Mouse (Mus musculus): ENCODE results near the gene Ube2l6. TPM values are rescaled to one million over a fixed set of nuclear protein-coding genes. Genes with fewer than 3 reads are reported as not detected.

Ube2l6 gene
- polyA plus RNA-seq, 1 experiment from 2014 or later = 28.6 TPM

- 54% methylated on average over 3 of the region's 3 CpGs for WGBS
- TF ChIP-seq CTCF (IDR thresholded peaks at IDR 0.05; ENCODE audit: low read depth) = no peak
- TF ChIP-seq EP300 (optimal IDR thresholded peaks at IDR 0.05) = no peak
Observed at GRCm38 (mm10) chr2:84819861-84820260, 21.2 kb downstream of the Ube2l6 start.

DNA sequence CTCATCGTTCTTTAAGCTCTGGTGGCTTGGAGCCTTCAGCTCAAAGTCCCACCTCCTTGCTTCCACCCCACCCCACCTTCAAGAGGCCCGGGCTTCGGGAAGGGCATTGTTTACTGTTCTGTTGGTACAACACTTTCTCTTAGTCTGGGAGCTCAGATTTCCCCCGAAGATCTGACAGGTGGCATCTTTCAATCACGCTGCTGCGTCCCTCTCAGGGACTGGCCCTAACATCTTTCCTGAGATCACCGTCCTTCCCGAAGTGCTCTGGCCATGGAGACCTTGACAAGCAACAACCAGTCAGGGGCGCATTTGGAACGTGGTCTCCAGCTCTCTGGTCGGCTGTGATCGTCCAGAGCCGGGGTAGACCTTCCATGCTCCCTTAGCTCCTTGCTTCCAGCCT, 23.9 kb downstream of the Ube2l6 start, which contains the start of gene Smtnl1:
Gene Smtnl1 (minus strand): TSS at position 101 of the 400 bp plus-strand sequence.
- DNase-seq (ENCODE audit: low spot score) (no peak), ATAC-seq (ENCODE audit: low FRiP score, low TSS enrichment) (no peak)
- no peaks in the 10 kb centered on the region for H3K36me3 ChIP-seq (ENCODE audit: control insufficient read depth, insufficient read depth, low read length)
- no peak within 1 kb of the TSS for H3K27ac ChIP-seq (replicated peaks)
- TF ChIP-seq EP300 (optimal IDR thresholded peaks at IDR 0.05) (no peak), CTCF (IDR thresholded peaks at IDR 0.05; ENCODE audit: low read depth) (no peak)
- no peak within 1 kb of the TSS for H3K4me3 ChIP-seq (ENCODE audit: low read depth, low read length)
- H3K4me2 ChIP-seq (replicated peaks; ENCODE audit: low read depth) = no peak within 1 kb of the TSS
- no peaks in the 10 kb centered on the region for H3K9me3 ChIP-seq (ENCODE audit: control insufficient read depth, low read length)
- WGBS = 37% methylated on average over 13 of the region's 13 CpGs
- H3K9ac ChIP-seq (ENCODE audit: low read length) = no peak within 1 kb of the TSS
- no peaks in the 10 kb centered on the region for H3K27me3 ChIP-seq (ENCODE audit: control insufficient read depth, insufficient read depth, low read length)
- no peaks in the 10 kb centered on the region for H3K4me1 ChIP-seq (replicated peaks; ENCODE audit: control insufficient read depth, insufficient read depth)

More at GRCm38 (mm10) chr2:84819861-84820260, 21.2 kb downstream of the Ube2l6 start:
- H3K4me2 ChIP-seq (replicated peaks; ENCODE audit: low read depth) = no peak overlapping the region
- no peak overlapping the region for H3K4me3 ChIP-seq (ENCODE audit: low read depth, low read length)
- no peak overlapping the region for H3K9ac ChIP-seq (ENCODE audit: low read length)
- H3K27ac ChIP-seq (replicated peaks) = no peak overlapping the region
- no peaks in the 10 kb centered on the region for H3K27me3 ChIP-seq (ENCODE audit: control insufficient read depth, insufficient read depth, low read length)
- H3K36me3 ChIP-seq (ENCODE audit: control insufficient read depth, insufficient read depth, low read length) = no peaks in the 10 kb centered on the region
- DNase-seq (ENCODE audit: low spot score) (no peak), ATAC-seq (ENCODE audit: low FRiP score, low TSS enrichment) (no peak)
- H3K4me1 ChIP-seq (replicated peaks; ENCODE audit: control insufficient read depth, insufficient read depth) = no peaks in the 10 kb centered on the region
- H3K9me3 ChIP-seq (ENCODE audit: control insufficient read depth, low read length) = no peaks in the 10 kb centered on the region

GRCm38 (mm10) chr2:84823237-84823636, 24.6 kb downstream of the Ube2l6 start:
- H3K4me2 ChIP-seq (replicated peaks; ENCODE audit: low read depth) = no peak overlapping the region
- DNase-seq (ENCODE audit: low spot score) = no peak

DNA sequence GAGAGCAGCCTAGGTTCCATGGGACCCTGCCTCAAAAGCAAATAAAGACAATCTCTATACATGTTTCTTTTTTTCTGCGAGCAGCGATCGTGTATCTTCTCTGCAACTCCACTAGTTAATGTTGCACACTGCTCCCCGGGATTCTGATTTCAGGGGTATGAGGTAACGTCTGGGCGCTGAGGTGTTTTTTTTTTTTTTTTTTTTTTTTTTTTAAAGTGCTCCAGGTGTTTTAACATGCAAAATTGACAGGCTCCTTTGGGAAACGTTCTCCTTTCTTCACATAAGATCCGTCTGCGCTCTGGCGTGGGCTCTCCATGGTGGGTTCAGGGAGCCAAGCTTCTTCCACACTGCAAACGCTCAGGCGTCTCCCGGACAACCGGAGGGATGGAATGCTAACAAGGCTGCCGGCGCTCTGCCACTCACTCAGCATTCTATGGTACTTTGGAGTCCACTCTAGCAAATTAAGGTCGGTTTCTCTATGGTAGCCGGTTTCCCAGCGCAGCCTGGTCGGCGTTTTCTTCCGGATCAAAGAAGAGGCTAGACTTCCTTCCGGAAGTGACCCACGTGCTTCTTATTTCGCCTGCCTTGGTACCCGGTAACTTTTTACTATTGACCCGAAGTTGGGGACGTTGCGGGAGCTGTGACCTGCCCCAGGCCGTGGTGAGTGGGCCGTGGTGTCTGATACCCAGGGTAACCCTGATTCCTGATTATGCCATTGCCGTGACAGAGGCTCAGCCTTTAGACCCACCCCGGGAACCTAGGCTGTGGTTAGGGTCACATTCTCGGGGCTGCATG, 28.1 kb downstream of the Ube2l6 start, which contains the start of gene Timm10:
Gene Timm10 (plus strand): TSS at position 510 of the 795 bp plus-strand sequence.
- Histone ChIP-seq H3K9me3 (ENCODE audit: control insufficient read depth, low read length) (no peaks in the 10 kb centered on the region), H3K4me1 (replicated peaks; ENCODE audit: control insufficient read depth, insufficient read depth) (no peaks in the 10 kb centered on the region), H3K36me3 (ENCODE audit: control insufficient read depth, insufficient read depth, low read length) (peaks cover 4% of the 10 kb centered on the region; the same call in 1 of the 2 replicates), H3K27ac (replicated peaks) (peak within 1 kb of the TSS; percentile 59), H3K4me2 (replicated peaks; ENCODE audit: low read depth) (peak within 1 kb of the TSS; percentile 90), H3K27me3 (ENCODE audit: control insufficient read depth, insufficient read depth, low read length) (no peaks in the 10 kb centered on the region), H3K4me3 (ENCODE audit: low read depth, low read length) (peak within 1 kb of the TSS; percentile 80), H3K9ac (ENCODE audit: low read length) (peak within 1 kb of the TSS; percentile 66)
- under 1% methylated on average over 34 of the region's 34 CpGs for WGBS
- DNase-seq (ENCODE audit: low spot score) (peak; percentile 91), ATAC-seq (ENCODE audit: low FRiP score, low TSS enrichment) (peak; percentile 91)
- peak; percentile 50 for TF ChIP-seq EP300 (optimal IDR thresholded peaks at IDR 0.05)
- no peak for TF ChIP-seq CTCF (IDR thresholded peaks at IDR 0.05; ENCODE audit: low read depth)

More at GRCm38 (mm10) chr2:84823237-84823636, 24.6 kb downstream of the Ube2l6 start:
- Histone ChIP-seq H3K27me3 (ENCODE audit: control insufficient read depth, insufficient read depth, low read length) (no peaks in the 10 kb centered on the region), H3K36me3 (ENCODE audit: control insufficient read depth, insufficient read depth, low read length) (no peaks in the 10 kb centered on the region), H3K9ac (ENCODE audit: low read length) (no peak overlapping the region), H3K9me3 (ENCODE audit: control insufficient read depth, low read length) (no peaks in the 10 kb centered on the region), H3K4me1 (replicated peaks; ENCODE audit: control insufficient read depth, insufficient read depth) (no peaks in the 10 kb centered on the region), H3K4me3 (ENCODE audit: low read depth, low read length) (no peak overlapping the region), H3K27ac (replicated peaks) (no peak overlapping the region)
- TF ChIP-seq EP300 (optimal IDR thresholded peaks at IDR 0.05) (no peak), CTCF (IDR thresholded peaks at IDR 0.05; ENCODE audit: low read depth) (no peak)
- 30% methylated on average over 2 of the region's 2 CpGs for WGBS
- no peak for ATAC-seq (ENCODE audit: low FRiP score, low TSS enrichment)

DNA sequence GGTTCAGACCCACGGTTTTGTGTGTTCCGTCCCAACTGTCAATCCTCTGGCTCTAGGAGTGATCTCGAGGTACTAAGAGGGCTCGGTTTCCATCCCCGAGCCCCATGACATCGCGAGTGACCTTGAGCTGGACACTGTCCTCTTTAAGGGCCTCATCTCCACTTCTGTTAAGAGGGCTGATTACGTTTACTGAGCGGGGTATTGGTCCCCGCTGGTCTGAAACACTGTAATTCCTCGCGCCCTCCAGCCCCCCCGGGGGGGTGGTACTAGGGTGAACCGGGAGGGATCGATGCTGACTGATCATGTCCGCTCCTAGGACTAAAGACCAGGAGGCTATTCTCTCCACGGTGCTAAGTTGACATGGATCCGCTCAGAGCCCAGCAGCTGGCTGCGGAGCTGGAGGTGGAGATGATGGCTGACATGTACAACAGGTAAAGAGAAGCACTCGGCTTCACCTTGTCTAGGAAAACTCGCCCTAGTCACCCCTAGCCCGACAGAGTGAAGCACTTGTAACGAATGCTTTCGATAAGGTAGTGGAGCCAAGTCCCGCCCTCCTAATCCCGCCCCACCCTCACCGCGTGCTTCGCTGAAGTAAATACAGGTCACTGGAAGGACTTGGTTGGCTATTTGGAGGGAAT, 28.8 kb downstream of the Ube2l6 start:
- H3K9ac ChIP-seq (ENCODE audit: low read length) = peak overlapping the region; percentile 66
- H3K27me3 ChIP-seq (ENCODE audit: control insufficient read depth, insufficient read depth, low read length) = no peaks in the 10 kb centered on the region
- under 1% methylated on average over 29 of the region's 29 CpGs for WGBS
- H3K4me2 ChIP-seq (replicated peaks; ENCODE audit: low read depth) = peak overlapping the region; percentile 90
- DNase-seq (ENCODE audit: low spot score) (peak; percentile 85), ATAC-seq (ENCODE audit: low FRiP score, low TSS enrichment) (peak; percentile 63)
- TF ChIP-seq CTCF (IDR thresholded peaks at IDR 0.05; ENCODE audit: low read depth) = no peak
- no peak for TF ChIP-seq EP300 (optimal IDR thresholded peaks at IDR 0.05)
- peak overlapping the region; percentile 80 for H3K4me3 ChIP-seq (ENCODE audit: low read depth, low read length)
- peaks cover 4% of the 10 kb centered on the region; the same call in 1 of the 2 replicates for H3K36me3 ChIP-seq (ENCODE audit: control insufficient read depth, insufficient read depth, low read length)
- H3K9me3 ChIP-seq (ENCODE audit: control insufficient read depth, low read length) = no peaks in the 10 kb centered on the region
- H3K27ac ChIP-seq (replicated peaks) = peak overlapping the region; percentile 59
- H3K4me1 ChIP-seq (replicated peaks; ENCODE audit: control insufficient read depth, insufficient read depth) = no peaks in the 10 kb centered on the region

All from stomach, postnatal 0 days (tissue).